Mouse (Mus musculus): Measurements from ENCODE around the gene Golga2. TPM values are rescaled to one million over a fixed set of nuclear protein-coding genes. Genes with fewer than 3 reads are reported as not detected.
A peak's percentile ranks its signal among the peaks of the same experiment; 100 is the strongest.
"Not testable (repeated sequence)": the region's sequence is repeated elsewhere in the genome, so short reads cannot be mapped to it uniquely, and the experiment has no call there.

The Golga2 gene
- polyA plus RNA-seq, 1 experiment, result 39.3 TPM

- no peaks in the 10 kb centered on the region for H3K27me3 ChIP-seq (ENCODE audit: control insufficient read depth, insufficient read depth, low read length, poor library complexity, severe bottlenecking)
- H3K27ac ChIP-seq (ENCODE audit: insufficient read depth, low read length), result no peak overlapping the region
- H3K4me1 ChIP-seq (ENCODE audit: control insufficient read depth, insufficient read depth, low read length), result no peaks in the 10 kb centered on the region
- no peak overlapping the region for H3K4me3 ChIP-seq (ENCODE audit: low read depth, low read length)
- H3K9me3 ChIP-seq (replicated peaks; ENCODE audit: control insufficient read depth, insufficient read depth, low read length, poor library complexity, severe bottlenecking), result no peaks in the 10 kb centered on the region
- TF ChIP-seq CTCF (IDR thresholded peaks at IDR 0.05; ENCODE audit: low read depth, low read length), result no peak
- TF ChIP-seq POLR2A (IDR thresholded peaks at IDR 0.05; ENCODE audit: insufficient read depth, low read length), result no peak
- TF ChIP-seq EP300 (IDR thresholded peaks at IDR 0.05; ENCODE audit: insufficient read depth, low read depth, low read length), result no peak
- peaks cover 4% of the 10 kb centered on the region for H3K36me3 ChIP-seq (ENCODE audit: control insufficient read depth, insufficient read depth, low read length, poor library complexity, severe bottlenecking)
- H3K9ac ChIP-seq (ENCODE audit: low read depth, poor library complexity, severe bottlenecking), result no peak overlapping the region
Measured at GRCm38 (mm10) chr2:32295285-32295684, 8.1 kb downstream of the Golga2 start.

- H3K9ac ChIP-seq (ENCODE audit: low read depth, poor library complexity, severe bottlenecking); H3K36me3 ChIP-seq (ENCODE audit: control insufficient read depth, insufficient read depth, low read length, poor library complexity, severe bottlenecking); H3K4me3 ChIP-seq (ENCODE audit: low read depth, low read length); H3K4me1 ChIP-seq (ENCODE audit: control insufficient read depth, insufficient read depth, low read length); H3K27me3 ChIP-seq (ENCODE audit: control insufficient read depth, insufficient read depth, low read length, poor library complexity, severe bottlenecking); H3K9me3 ChIP-seq (replicated peaks; ENCODE audit: control insufficient read depth, insufficient read depth, low read length, poor library complexity, severe bottlenecking); H3K27ac ChIP-seq (ENCODE audit: insufficient read depth, low read length): not testable (repeated sequence)
Measured at GRCm38 (mm10) chr2:32295842-32296241, 8.7 kb downstream of the Golga2 start.

GRCm38 (mm10) chr2:32299469-32299868 lies 12.3 kb downstream of the Golga2 start:
- TF ChIP-seq EP300 (IDR thresholded peaks at IDR 0.05; ENCODE audit: insufficient read depth, low read depth, low read length), result no peak
- no peak for TF ChIP-seq CTCF (IDR thresholded peaks at IDR 0.05; ENCODE audit: low read depth, low read length)
- TF ChIP-seq POLR2A (IDR thresholded peaks at IDR 0.05; ENCODE audit: insufficient read depth, low read length), result no peak
- H3K36me3 ChIP-seq (ENCODE audit: control insufficient read depth, insufficient read depth, low read length, poor library complexity, severe bottlenecking), result peaks cover 4% of the 10 kb centered on the region
- H3K9me3 ChIP-seq (replicated peaks; ENCODE audit: control insufficient read depth, insufficient read depth, low read length, poor library complexity, severe bottlenecking), result no peaks in the 10 kb centered on the region
- no peak overlapping the region for H3K9ac ChIP-seq (ENCODE audit: low read depth, poor library complexity, severe bottlenecking)
- H3K27me3 ChIP-seq (ENCODE audit: control insufficient read depth, insufficient read depth, low read length, poor library complexity, severe bottlenecking), result no peaks in the 10 kb centered on the region
- no peak overlapping the region for H3K4me3 ChIP-seq (ENCODE audit: low read depth, low read length)
- H3K4me1 ChIP-seq (ENCODE audit: control insufficient read depth, insufficient read depth, low read length), result no peaks in the 10 kb centered on the region
- no peak overlapping the region for H3K27ac ChIP-seq (ENCODE audit: insufficient read depth, low read length)

GRCm38 (mm10) chr2:32302952-32303351 lies 15.8 kb downstream of the Golga2 start:
- Histone ChIP-seq H3K36me3 (ENCODE audit: control insufficient read depth, insufficient read depth, low read length, poor library complexity, severe bottlenecking) (peaks cover 4% of the 10 kb centered on the region), H3K4me1 (ENCODE audit: control insufficient read depth, insufficient read depth, low read length) (no peaks in the 10 kb centered on the region), H3K9ac (ENCODE audit: low read depth, poor library complexity, severe bottlenecking) (no peak overlapping the region), H3K27me3 (ENCODE audit: control insufficient read depth, insufficient read depth, low read length, poor library complexity, severe bottlenecking) (no peaks in the 10 kb centered on the region), H3K9me3 (replicated peaks; ENCODE audit: control insufficient read depth, insufficient read depth, low read length, poor library complexity, severe bottlenecking) (no peaks in the 10 kb centered on the region), H3K4me3 (ENCODE audit: low read depth, low read length) (no peak overlapping the region), H3K27ac (ENCODE audit: insufficient read depth, low read length) (no peak overlapping the region)
- TF ChIP-seq CTCF (IDR thresholded peaks at IDR 0.05; ENCODE audit: low read depth, low read length) (peak; percentile 25), EP300 (IDR thresholded peaks at IDR 0.05; ENCODE audit: insufficient read depth, low read depth, low read length) (no peak)

GRCm38 (mm10) chr2:32304145-32304832 lies 17.1 kb downstream of the Golga2 start:
- no peaks in the 10 kb centered on the region for H3K36me3 ChIP-seq (ENCODE audit: control insufficient read depth, insufficient read depth, low read length, poor library complexity, severe bottlenecking)
- no peak overlapping the region for H3K9ac ChIP-seq (ENCODE audit: low read depth, poor library complexity, severe bottlenecking)
- H3K9me3 ChIP-seq (replicated peaks; ENCODE audit: control insufficient read depth, insufficient read depth, low read length, poor library complexity, severe bottlenecking), result no peaks in the 10 kb centered on the region
- no peak for TF ChIP-seq POLR2A (IDR thresholded peaks at IDR 0.05; ENCODE audit: insufficient read depth, low read length)
- 0 out of 2 replicates have a peak, but pooled peaks have one; percentile 8 for TF ChIP-seq EP300 (IDR thresholded peaks at IDR 0.05; ENCODE audit: insufficient read depth, low read depth, low read length)
- TF ChIP-seq CTCF (IDR thresholded peaks at IDR 0.05; ENCODE audit: low read depth, low read length), result peak; percentile 96
- no peak overlapping the region for H3K27ac ChIP-seq (ENCODE audit: insufficient read depth, low read length)
- H3K4me3 ChIP-seq (ENCODE audit: low read depth, low read length), result no peak overlapping the region
- no peaks in the 10 kb centered on the region for H3K4me1 ChIP-seq (ENCODE audit: control insufficient read depth, insufficient read depth, low read length)
- H3K27me3 ChIP-seq (ENCODE audit: control insufficient read depth, insufficient read depth, low read length, poor library complexity, severe bottlenecking), result no peaks in the 10 kb centered on the region

- no peaks in the 10 kb centered on the region for H3K9me3 ChIP-seq (replicated peaks; ENCODE audit: control insufficient read depth, insufficient read depth, low read length, poor library complexity, severe bottlenecking)
- H3K9ac ChIP-seq (ENCODE audit: low read depth, poor library complexity, severe bottlenecking), result no peak overlapping the region
- no peaks in the 10 kb centered on the region for H3K4me1 ChIP-seq (ENCODE audit: control insufficient read depth, insufficient read depth, low read length)
- H3K27ac ChIP-seq (ENCODE audit: insufficient read depth, low read length), result no peak overlapping the region
- no peaks in the 10 kb centered on the region for H3K36me3 ChIP-seq (ENCODE audit: control insufficient read depth, insufficient read depth, low read length, poor library complexity, severe bottlenecking)
- no peak overlapping the region for H3K4me3 ChIP-seq (ENCODE audit: low read depth, low read length)
- H3K27me3 ChIP-seq (ENCODE audit: control insufficient read depth, insufficient read depth, low read length, poor library complexity, severe bottlenecking), result no peaks in the 10 kb centered on the region
- no peak for TF ChIP-seq CTCF (IDR thresholded peaks at IDR 0.05; ENCODE audit: low read depth, low read length)
- no peak for TF ChIP-seq POLR2A (IDR thresholded peaks at IDR 0.05; ENCODE audit: insufficient read depth, low read length)
- no peak for TF ChIP-seq EP300 (IDR thresholded peaks at IDR 0.05; ENCODE audit: insufficient read depth, low read depth, low read length)
Measured at GRCm38 (mm10) chr2:32305668-32306067, 18.5 kb downstream of the Golga2 start.

All from ES-Bruce4 (cell line).